Mouse (Mus musculus) myocyte (in vitro differentiated cells): ENCODE data around the gene 1700025G04Rik. TPM values are rescaled to one million over a fixed set of nuclear protein-coding genes. Genes with fewer than 3 reads are reported as not detected.

ENCODE experiments used
- H3K27me3 ChIP-seq: one replicate; pipeline ENCODE4 v1.6.1; 2011; ENCODE audit not compliant: control insufficient read depth, insufficient read depth, insufficient read length
- H3K36me3 ChIP-seq: one replicate; pipeline ENCODE4 v1.6.1; 2011; ENCODE audit not compliant: control insufficient read depth, insufficient read depth
- H3K4me2 ChIP-seq: one replicate; pipeline ENCODE4 v1.6.1; 2011; ENCODE audit warnings: low read depth, control low read depth
- H3K4me3 ChIP-seq: one replicate; pipeline ENCODE4 v1.5.1; 2011; ENCODE audit warnings: mild to moderate bottlenecking, control low read depth, moderate library complexity
- H3K79me2 ChIP-seq: one replicate; pipeline ENCODE4 v1.6.1; 2011; ENCODE audit not compliant: control insufficient read depth, insufficient read depth
- H3ac ChIP-seq: one replicate; pipeline ENCODE4 v1.6.1; 2011; ENCODE audit not compliant: control insufficient read depth, insufficient read length
- CEBPB ChIP-seq: IDR thresholded peaks from 2 replicates; pipeline ENCODE4 v1.6.1; 2011; ENCODE audit warnings: mild to moderate bottlenecking, moderate library complexity; ENCODE audit not compliant: poor library complexity, insufficient read depth, severe bottlenecking
- E2F4 ChIP-seq: IDR thresholded peaks from one replicate; pipeline ENCODE4 v1.6.1; 2011; ENCODE audit warnings: mild to moderate bottlenecking, control low read depth, moderate library complexity; ENCODE audit not compliant: insufficient read depth
- MAX ChIP-seq: IDR thresholded peaks from one replicate; pipeline ENCODE4 v1.6.1; 2011; ENCODE audit warnings: low read depth, mild to moderate bottlenecking, control low read depth
- MYOD1 ChIP-seq, 3 experiments: IDR thresholded peaks; one replicate each; pipeline ENCODE4 v1.6.1; 2011; ENCODE audit warnings: control low read depth in 2 of 3, low read depth in 2 of 3, mild to moderate bottlenecking in 2 of 3, moderate library complexity in 1 of 3; ENCODE audit not compliant: insufficient read length in 2 of 3, control insufficient read depth in 1 of 3
- MYOG ChIP-seq, 3 experiments: IDR thresholded peaks; one replicate each; pipeline ENCODE4 v1.6.1; 2011; ENCODE audit warnings: control low read depth in 2 of 3, low read depth in 2 of 3, mild to moderate bottlenecking in 2 of 3; ENCODE audit not compliant: insufficient read length in 2 of 3, control insufficient read depth in 1 of 3, insufficient read depth in 1 of 3
- POLR2A ChIP-seq: IDR thresholded peaks from one replicate; pipeline ENCODE4 v1.6.1; 2011; ENCODE audit warnings: low read depth, mild to moderate bottlenecking, control low read depth, moderate library complexity; ENCODE audit not compliant: insufficient read length
- POLR2AphosphoS2 ChIP-seq: IDR thresholded peaks from one replicate; pipeline ENCODE4 v1.6.1; 2011; ENCODE audit warnings: low read depth, control low read depth; ENCODE audit not compliant: insufficient read length
- REST ChIP-seq: IDR thresholded peaks from one replicate; pipeline ENCODE4 v1.6.1; 2011; ENCODE audit warnings: mild to moderate bottlenecking, control low read depth, moderate library complexity; ENCODE audit not compliant: insufficient read depth, insufficient read length
- SRF ChIP-seq: IDR thresholded peaks from one replicate; pipeline ENCODE4 v1.6.1; 2011; ENCODE audit warnings: low read depth; ENCODE audit not compliant: control insufficient read depth, insufficient read length
- TCF12 ChIP-seq: IDR thresholded peaks from one replicate; pipeline ENCODE4 v1.6.1; 2011; ENCODE audit warnings: mild to moderate bottlenecking, control low read depth; ENCODE audit not compliant: poor library complexity, insufficient read depth, severe bottlenecking
- TCF3 ChIP-seq: IDR thresholded peaks from one replicate; pipeline ENCODE4 v1.6.1; 2011; ENCODE audit warnings: low read depth, control low read depth; ENCODE audit not compliant: insufficient read length
- USF1 ChIP-seq: IDR thresholded peaks from one replicate; pipeline ENCODE4 v1.6.1; 2011; ENCODE audit warnings: low read depth, mild to moderate bottlenecking, control low read depth, moderate library complexity
- polyA plus RNA-seq: library from polyadenylated mRNA; unstranded; fragments of >200 nt; fragmentation: generic; extraction: Trizol; gene quantifications from one replicate; pipeline ENCODE4 v1.2.1, GENCODE M21; 2012; ENCODE audit warnings: missing spikeins

1700025G04Rik gene
- polyA plus RNA-seq, 1 experiment: 3.3 TPM

- H3K79me2 ChIP-seq: no peaks in the 10 kb centered on the region
- TF ChIP-seq E2F4 (no peak), REST (no peak), TCF3 (no peak), SRF (no peak), POLR2AphosphoS2 (no peak), MAX (no peak), MYOD1 (IDR thresholded peaks at IDR 0.05; ENCODE audit: control insufficient read depth in 1 of 3, insufficient read length in 2 of 3, low read depth in 2 of 3) (no peak), CEBPB (no peak)
Measured at GRCm38 (mm10) chr1:151831791-151832190, 258.1 kb downstream of the 1700025G04Rik start.

GRCm38 (mm10) chr1:151825065-151825464 is 264.9 kb downstream of the 1700025G04Rik start:
- no peak overlapping the region for H3ac ChIP-seq
- no peaks in the 10 kb centered on the region for H3K79me2 ChIP-seq
- no peak overlapping the region for H3K4me2 ChIP-seq
- TF ChIP-seq POLR2AphosphoS2 (no peak), SRF (no peak), MYOG (IDR thresholded peaks at IDR 0.05; ENCODE audit: control insufficient read depth in 1 of 3, insufficient read depth in 1 of 3, insufficient read length in 2 of 3, low read depth in 2 of 3) (no peak), POLR2A (no peak), REST (no peak), USF1 (no peak), CEBPB (no peak), E2F4 (no peak), TCF3 (no peak), MAX (no peak)
- no peaks in the 10 kb centered on the region for H3K27me3 ChIP-seq
- H3K36me3 ChIP-seq: peaks cover 5% of the 10 kb centered on the region
- no peak overlapping the region for H3K4me3 ChIP-seq

More at GRCm38 (mm10) chr1:151831791-151832190, 258.1 kb downstream of the 1700025G04Rik start:
- Histone ChIP-seq H3ac (no peak overlapping the region), H3K4me2 (no peak overlapping the region), H3K27me3 (no peaks in the 10 kb centered on the region), H3K4me3 (no peak overlapping the region), H3K36me3 (no peaks in the 10 kb centered on the region)

GRCm38 (mm10) chr1:151820457-151820856 is 269.5 kb downstream of the 1700025G04Rik start:
- Histone ChIP-seq H3K79me2 (no peaks in the 10 kb centered on the region), H3K27me3 (no peaks in the 10 kb centered on the region), H3K36me3 (peaks cover 19% of the 10 kb centered on the region), H3K4me2 (no peak overlapping the region), H3ac (no peak overlapping the region), H3K4me3 (no peak overlapping the region)
- no peak for TF ChIP-seq TCF12
- no peak for TF ChIP-seq POLR2A
- TF ChIP-seq MAX: no peak
- TF ChIP-seq USF1: no peak
- TF ChIP-seq E2F4: no peak
- no peak for TF ChIP-seq CEBPB
- no peak for TF ChIP-seq REST
- TF ChIP-seq TCF3: no peak
- no peak for TF ChIP-seq SRF

- Histone ChIP-seq H3ac (no peak overlapping the region), H3K79me2 (no peaks in the 10 kb centered on the region), H3K4me2 (no peak overlapping the region), H3K27me3 (no peaks in the 10 kb centered on the region), H3K4me3 (no peak overlapping the region), H3K36me3 (peaks cover 19% of the 10 kb centered on the region)
- TF ChIP-seq TCF12 (no peak), MYOD1 (IDR thresholded peaks at IDR 0.05; ENCODE audit: control insufficient read depth in 1 of 3, insufficient read length in 2 of 3, low read depth in 2 of 3) (no peak), USF1 (no peak), MAX (no peak)
Measured at GRCm38 (mm10) chr1:151819190-151819589, 270.7 kb downstream of the 1700025G04Rik start.

- H3K27me3 ChIP-seq: no peaks in the 10 kb centered on the region
- H3K36me3 ChIP-seq: peaks cover 25% of the 10 kb centered on the region
- TF ChIP-seq POLR2AphosphoS2: no peak
- no peak for TF ChIP-seq SRF
- TF ChIP-seq POLR2A: no peak
- no peak for TF ChIP-seq TCF3
- TF ChIP-seq E2F4: no peak
- TF ChIP-seq REST: no peak
- no peak for TF ChIP-seq USF1
- TF ChIP-seq CEBPB: no peak
- no peak for TF ChIP-seq MYOG (IDR thresholded peaks at IDR 0.05; ENCODE audit: control insufficient read depth in 1 of 3, insufficient read depth in 1 of 3, insufficient read length in 2 of 3, low read depth in 2 of 3)
- TF ChIP-seq MYOD1 (IDR thresholded peaks at IDR 0.05; ENCODE audit: control insufficient read depth in 1 of 3, insufficient read length in 2 of 3, low read depth in 2 of 3): no peak
Measured at GRCm38 (mm10) chr1:151816051-151816450, 273.9 kb downstream of the 1700025G04Rik start.

More at GRCm38 (mm10) chr1:151816051-151816450, 273.9 kb downstream of the 1700025G04Rik start:
- no peaks in the 10 kb centered on the region for H3K79me2 ChIP-seq
- H3K4me2 ChIP-seq: no peak overlapping the region
- H3ac ChIP-seq: no peak overlapping the region
- H3K4me3 ChIP-seq: no peak overlapping the region
